In the genomic region with DNA sequence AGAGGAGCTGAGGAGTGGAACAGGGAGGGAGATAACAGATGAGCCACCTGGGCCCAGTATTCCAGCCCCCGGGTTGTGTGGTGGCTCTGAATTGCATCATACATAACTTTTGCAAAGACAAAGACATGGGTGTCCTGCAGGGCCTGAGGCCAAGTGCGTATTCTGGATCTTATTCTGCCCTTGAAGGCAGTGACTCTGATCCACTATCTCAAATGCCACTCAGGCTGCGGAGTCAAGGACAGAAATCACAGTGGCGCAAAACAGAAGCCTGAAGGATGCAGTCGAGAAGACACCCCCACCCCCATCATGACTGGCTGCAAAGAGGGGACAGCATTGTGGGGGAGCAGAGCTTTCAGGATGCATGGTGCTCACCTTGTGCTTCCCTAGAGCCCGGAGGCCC, we compare ENCODE assay signal across 18 mouse cellular contexts.
"Had no signal": no experiment of that assay in that cellular context is flagged by ENCODE, and none has a peak within 500 bp of the region (broad histone marks: within the 10 kb centered on the region; RNA-seq: fewer than 3 reads in every experiment).

No protein-coding gene starts in this region.

- H3K4me1 ChIP-seq: midbrain, embryonic 12.5 days; neural tube, embryonic 13.5 days; neural tube, embryonic 15.5 days had no signal

- DNase-seq: liver, postnatal 0 days; lung, embryonic 14.5 days; lung, postnatal 10 days; lung, postnatal 4 days; midbrain, embryonic 14.5 days; retina, postnatal 1 day; right cerebral cortex, adult 18-20 months; right cerebral cortex, postnatal 25 days; right cerebral cortex, postnatal 4 days; spleen, adult 18-20 months; thymus, adult 18-20 months; thymus, postnatal 25 days; thymus, postnatal 4 days had no signal

- H3K27me3 ChIP-seq: midbrain, embryonic 12.5 days; neural tube, embryonic 13.5 days; neural tube, embryonic 15.5 days had no signal

- H3K27ac ChIP-seq: midbrain, embryonic 10.5 days; midbrain, embryonic 12.5 days; neural tube, embryonic 13.5 days; neural tube, embryonic 15.5 days had no signal

- H3K36me3 ChIP-seq: midbrain, embryonic 10.5 days; midbrain, embryonic 12.5 days had no signal

- H3K4me3 ChIP-seq: midbrain, embryonic 10.5 days; midbrain, embryonic 12.5 days; myocyte; neural tube, embryonic 13.5 days; neural tube, embryonic 15.5 days had no signal
